Mouse (Mus musculus) stomach, embryonic 16.5 days (tissue): Measurements from ENCODE around the gene Rftn1. TPM values are rescaled to one million over a fixed set of nuclear protein-coding genes. Genes with fewer than 3 reads are reported as not detected.
A peak's percentile ranks its signal among the peaks of the same experiment; 100 is the strongest.

Experiments
- ATAC-seq: fragments of 200-750 bp; cut with Nextera tagmentation; 2 replicates; pipeline ENCODE4 v1.8.0; 2017; ENCODE audit warnings: moderate number of reproducible peaks, moderate TSS enrichment; ENCODE audit not compliant: insufficient read depth, low FRiP score
- H3K27ac ChIP-seq: fragments of 300-500 bp; sonication (generic); 2 replicates; pipeline ENCODE4 v1.5.1; 2014; ENCODE audit warnings: low read length
- H3K27me3 ChIP-seq: fragments of 300-500 bp; sonication (generic); 2 replicates; pipeline ENCODE4 v1.6.1; 2014; ENCODE audit warnings: low read length, control low read depth, mixed read lengths; ENCODE audit not compliant: control insufficient read depth, insufficient read depth
- H3K36me3 ChIP-seq: fragments of 300-500 bp; sonication (generic); 2 replicates; pipeline ENCODE4 v1.6.1; 2014; ENCODE audit warnings: low read length; ENCODE audit not compliant: control insufficient read depth, insufficient read depth
- H3K4me1 ChIP-seq: fragments of 300-500 bp; sonication (generic); 2 replicates; pipeline ENCODE4 v1.6.1; 2014; ENCODE audit warnings: low read length, control low read depth, mixed read lengths; ENCODE audit not compliant: control insufficient read depth, insufficient read depth
- H3K4me2 ChIP-seq: fragments of 300-500 bp; sonication (generic); 2 replicates; pipeline ENCODE4 v1.6.1; 2014; ENCODE audit warnings: low read depth, low read length, mixed read lengths
- H3K4me3 ChIP-seq: fragments of 300-500 bp; sonication (generic); replicated peaks from 2 replicates; pipeline ENCODE4 v1.5.1; 2014; ENCODE audit warnings: mild to moderate bottlenecking, low read length
- H3K9ac ChIP-seq: fragments of 300-500 bp; sonication (generic); 2 replicates; pipeline ENCODE4 v1.6.1; 2014; ENCODE audit warnings: low read length
- H3K9me3 ChIP-seq: fragments of 300-500 bp; sonication (generic); replicated peaks from 2 replicates; pipeline ENCODE4 v1.6.1; 2016; ENCODE audit warnings: low read length, control low read depth; ENCODE audit not compliant: control insufficient read depth
- WGBS: fragments of 180-500 bp; shearing (Covaris S2); extraction: QIAGEN DNeasy Blood & Tissue Kit; methylation state at CpG from one replicate; pipeline ENCODE4 v1.1.7; 2014; 5-methylcytosine and 5-hydroxymethylcytosine counted together
- polyA plus RNA-seq: library from polyadenylated mRNA; unstranded; fragments of >200 nt; fragmentation: Nextera tagmentation; extraction: Ambion mirVana; gene quantifications from 2 replicates; pipeline ENCODE4 v1.2.1, GENCODE M21; 2015

Rftn1 gene
- polyA plus RNA-seq, 1 experiment from 2014 or later: 12.9 TPM

GRCm38 (mm10) chr17:50229534-50229933, 39.1 kb upstream of the Rftn1 start:
- Histone ChIP-seq H3K36me3 (no peaks in the 10 kb centered on the region), H3K4me1 (no peaks in the 10 kb centered on the region), H3K4me3 (no peak overlapping the region), H3K27me3 (no peaks in the 10 kb centered on the region), H3K9ac (no peak overlapping the region), H3K9me3 (no peaks in the 10 kb centered on the region), H3K27ac (no peak overlapping the region), H3K4me2 (no peak overlapping the region)
- WGBS: 36% methylated on average over 4 of the region's 4 CpGs
- peak; percentile 47; the same call in 1 of the 2 replicates for ATAC-seq

GRCm38 (mm10) chr17:50227366-50227765, 36.9 kb upstream of the Rftn1 start:
- H3K27ac ChIP-seq: no peak overlapping the region
- no peaks in the 10 kb centered on the region for H3K9me3 ChIP-seq
- no peak overlapping the region for H3K9ac ChIP-seq
- H3K4me1 ChIP-seq: no peaks in the 10 kb centered on the region; the same call in 1 of the 2 replicates
- H3K4me2 ChIP-seq: no peak overlapping the region
- H3K4me3 ChIP-seq: no peak overlapping the region
- 72% methylated on average over 7 of the region's 7 CpGs for WGBS
- no peaks in the 10 kb centered on the region for H3K36me3 ChIP-seq
- H3K27me3 ChIP-seq: no peaks in the 10 kb centered on the region
- no peak for ATAC-seq

GRCm38 (mm10) chr17:50224718-50225117, 34.2 kb upstream of the Rftn1 start:
- no peak overlapping the region for H3K4me3 ChIP-seq
- no peak overlapping the region for H3K4me2 ChIP-seq
- no peak overlapping the region for H3K9ac ChIP-seq
- H3K9me3 ChIP-seq: no peaks in the 10 kb centered on the region
- H3K4me1 ChIP-seq: no peaks in the 10 kb centered on the region; the same call in 1 of the 2 replicates
- no peak overlapping the region for H3K27ac ChIP-seq
- ATAC-seq: no peak
- no peaks in the 10 kb centered on the region for H3K36me3 ChIP-seq
- WGBS: 54% methylated on average over 5 of the region's 5 CpGs
- H3K27me3 ChIP-seq: no peaks in the 10 kb centered on the region

GRCm38 (mm10) chr17:50217978-50218377, 27.5 kb upstream of the Rftn1 start:
- no peak for ATAC-seq
- WGBS: 68% methylated on average over 4 of the region's 4 CpGs
- no peak overlapping the region for H3K4me3 ChIP-seq
- H3K27me3 ChIP-seq: no peaks in the 10 kb centered on the region
- H3K36me3 ChIP-seq: no peaks in the 10 kb centered on the region
- no peak overlapping the region for H3K4me2 ChIP-seq
- H3K4me1 ChIP-seq: no peaks in the 10 kb centered on the region
- no peak overlapping the region for H3K9ac ChIP-seq
- no peak overlapping the region for H3K27ac ChIP-seq
- no peaks in the 10 kb centered on the region for H3K9me3 ChIP-seq

GRCm38 (mm10) chr17:50215104-50215503, 24.6 kb upstream of the Rftn1 start:
- WGBS: 82% methylated on average over 6 of the region's 6 CpGs
- no peak overlapping the region for H3K4me2 ChIP-seq
- no peaks in the 10 kb centered on the region for H3K36me3 ChIP-seq
- no peak overlapping the region for H3K4me3 ChIP-seq
- no peaks in the 10 kb centered on the region for H3K27me3 ChIP-seq
- no peaks in the 10 kb centered on the region for H3K4me1 ChIP-seq
- no peak for ATAC-seq
- H3K27ac ChIP-seq: no peak overlapping the region
- no peaks in the 10 kb centered on the region for H3K9me3 ChIP-seq
- no peak overlapping the region for H3K9ac ChIP-seq

GRCm38 (mm10) chr17:50213117-50213516, 22.6 kb upstream of the Rftn1 start:
- H3K4me3 ChIP-seq: no peak overlapping the region
- ATAC-seq: no peak
- WGBS: 81% methylated on average over 4 of the region's 4 CpGs
- H3K27me3 ChIP-seq: no peaks in the 10 kb centered on the region
- H3K27ac ChIP-seq: no peak overlapping the region
- H3K36me3 ChIP-seq: no peaks in the 10 kb centered on the region
- no peaks in the 10 kb centered on the region for H3K9me3 ChIP-seq
- H3K4me1 ChIP-seq: no peaks in the 10 kb centered on the region
- no peak overlapping the region for H3K9ac ChIP-seq
- H3K4me2 ChIP-seq: no peak overlapping the region

- no peaks in the 10 kb centered on the region for H3K27me3 ChIP-seq
- H3K4me3 ChIP-seq: no peak overlapping the region
- ATAC-seq: no peak
- no peaks in the 10 kb centered on the region for H3K36me3 ChIP-seq
- no peak overlapping the region for H3K9ac ChIP-seq
- H3K27ac ChIP-seq: no peak overlapping the region
- no peaks in the 10 kb centered on the region for H3K4me1 ChIP-seq
- no peak overlapping the region for H3K4me2 ChIP-seq
- H3K9me3 ChIP-seq: no peaks in the 10 kb centered on the region
- 87% methylated on average over 7 of the region's 7 CpGs for WGBS
Measured at GRCm38 (mm10) chr17:50211816-50212215, 21.3 kb upstream of the Rftn1 start.

GRCm38 (mm10) chr17:50209831-50210230, 19.4 kb upstream of the Rftn1 start:
- H3K9ac ChIP-seq: no peak overlapping the region
- ATAC-seq: no peak
- WGBS: 89% methylated on average over 6 of the region's 6 CpGs
- H3K27ac ChIP-seq: no peak overlapping the region
- no peaks in the 10 kb centered on the region for H3K36me3 ChIP-seq
- H3K9me3 ChIP-seq: no peaks in the 10 kb centered on the region
- no peak overlapping the region for H3K4me2 ChIP-seq
- H3K4me3 ChIP-seq: no peak overlapping the region
- H3K27me3 ChIP-seq: no peaks in the 10 kb centered on the region
- no peaks in the 10 kb centered on the region for H3K4me1 ChIP-seq

- no peak overlapping the region for H3K4me3 ChIP-seq
- H3K27me3 ChIP-seq: no peaks in the 10 kb centered on the region
- H3K36me3 ChIP-seq: no peaks in the 10 kb centered on the region
- no peak for ATAC-seq
- no peaks in the 10 kb centered on the region for H3K9me3 ChIP-seq
- H3K9ac ChIP-seq: no peak overlapping the region
- H3K4me1 ChIP-seq: no peaks in the 10 kb centered on the region
- no peak overlapping the region for H3K4me2 ChIP-seq
- H3K27ac ChIP-seq: no peak overlapping the region
- WGBS: 86% methylated on average over 7 of the region's 7 CpGs
Measured at GRCm38 (mm10) chr17:50208137-50209045, 17.9 kb upstream of the Rftn1 start.
